Mouse (Mus musculus) left cerebral cortex, postnatal 25 days (tissue): ENCODE data around the gene Ctsa. TPM values are rescaled to one million over a fixed set of nuclear protein-coding genes. Genes with fewer than 3 reads are reported as not detected.
A peak's percentile ranks its signal among the peaks of the same experiment; 100 is the strongest.
"Not testable (repeated sequence)": the region's sequence is repeated elsewhere in the genome, so short reads cannot be mapped to it uniquely, and the experiment has no call there.

ENCODE experiments used
- DNase-seq, 2 experiments: peaks; one replicate each; pipeline ENCODE4 v3.0.0; 2022; ENCODE audit warnings: low spot score in 2 of 2, mixed read lengths in 1 of 2
- intact Hi-C: fragments of 180-260 bp; cut with DNase I; formaldehyde crosslinking; loops from one replicate; pipeline ENCODE4 v1.15.1; 2025
- total RNA-seq, 2 experiments: library from RNA; stranded (reverse); gene quantifications; 2 replicates each; pipeline ENCODE4 v1.2.3; 2021

Gene Ctsa
- total RNA-seq, 2 experiments from 2014 or later, result 86.2 to 102 TPM

DNA sequence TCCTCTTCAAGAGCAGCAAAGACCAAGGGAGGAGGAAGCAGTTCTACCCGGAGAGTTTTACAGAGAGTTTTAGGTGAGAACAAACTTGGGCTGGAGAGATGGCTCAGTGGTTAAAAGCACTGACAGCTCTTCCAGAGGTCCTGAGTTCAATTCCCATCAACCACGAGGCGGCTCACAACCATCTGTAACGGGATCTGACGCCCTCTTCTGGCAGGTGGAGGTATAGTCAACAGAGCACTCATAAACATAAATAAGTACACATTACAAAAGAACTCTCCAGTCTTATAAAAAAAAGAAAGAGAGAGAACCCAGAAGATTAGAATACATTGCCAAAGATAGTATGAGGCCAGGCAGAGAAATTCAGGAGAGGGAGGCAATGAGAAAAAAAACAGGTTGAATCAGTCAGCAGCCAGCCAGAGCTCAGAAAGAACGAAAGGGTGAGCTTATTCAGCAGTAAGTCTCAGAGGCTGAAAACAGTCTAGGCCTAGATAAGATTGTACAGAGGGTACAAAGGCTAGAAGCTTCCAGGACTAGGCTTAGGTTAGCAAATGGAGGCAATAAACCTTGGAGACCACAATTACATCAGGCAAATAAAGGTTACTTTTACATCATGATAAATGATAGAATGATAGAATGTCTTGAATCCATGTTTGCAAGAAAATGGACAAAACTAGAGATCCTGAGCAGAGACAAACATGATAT, 39.1 kb downstream of the Ctsa start:
- intact Hi-C loops, result no loop called here
- DNase-seq, result no peak

DNA sequence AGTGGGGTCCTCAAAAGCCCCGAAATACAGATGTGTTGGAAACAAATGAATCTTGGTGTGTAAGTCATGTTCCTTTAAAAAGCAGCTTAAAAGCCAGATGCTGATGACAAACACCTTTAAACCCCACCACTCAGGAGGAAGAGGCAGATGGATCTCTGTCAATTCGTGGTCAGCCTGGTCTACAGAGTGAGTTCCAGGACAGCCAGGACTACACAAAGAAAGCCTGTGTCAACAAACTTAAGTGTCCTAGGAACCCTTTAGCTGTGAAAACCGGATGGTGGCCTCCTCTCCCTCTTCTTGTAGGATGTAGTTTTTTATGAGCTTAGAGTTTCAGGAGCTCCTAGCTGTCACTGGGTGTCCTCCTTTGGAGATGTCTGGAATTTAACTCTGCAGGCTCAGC, 40.9 kb downstream of the Ctsa start:
- DNase-seq, result no peak
- intact Hi-C loops, result no loop called here

DNA sequence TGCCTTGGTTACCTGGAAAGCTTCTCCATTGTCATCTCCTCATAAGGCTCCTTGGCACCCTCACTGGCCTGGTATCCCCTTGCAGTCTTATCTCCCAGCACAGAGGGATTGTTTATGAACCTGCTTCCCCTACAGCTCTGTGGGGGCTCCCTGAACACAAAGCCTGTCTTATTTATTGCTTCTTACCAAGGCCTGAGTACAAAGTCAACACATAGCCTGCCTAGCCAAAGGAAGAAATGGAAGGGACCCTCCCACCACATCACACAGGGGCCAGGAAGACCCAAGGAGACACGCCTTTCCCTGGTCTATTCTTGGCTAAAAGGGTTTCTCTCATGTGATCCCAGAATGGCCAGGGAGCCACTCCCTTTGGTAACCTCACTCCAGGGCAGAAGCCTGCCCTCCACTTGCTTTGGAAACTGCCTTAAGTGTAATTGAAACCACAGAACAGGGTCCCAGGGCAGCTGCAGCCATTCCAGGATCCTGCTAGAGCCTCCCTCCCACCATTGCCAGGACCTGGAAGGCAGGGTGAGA, 41.6 kb downstream of the Ctsa start:
- no peak for DNase-seq
- intact Hi-C loops, result no loop called here

DNA sequence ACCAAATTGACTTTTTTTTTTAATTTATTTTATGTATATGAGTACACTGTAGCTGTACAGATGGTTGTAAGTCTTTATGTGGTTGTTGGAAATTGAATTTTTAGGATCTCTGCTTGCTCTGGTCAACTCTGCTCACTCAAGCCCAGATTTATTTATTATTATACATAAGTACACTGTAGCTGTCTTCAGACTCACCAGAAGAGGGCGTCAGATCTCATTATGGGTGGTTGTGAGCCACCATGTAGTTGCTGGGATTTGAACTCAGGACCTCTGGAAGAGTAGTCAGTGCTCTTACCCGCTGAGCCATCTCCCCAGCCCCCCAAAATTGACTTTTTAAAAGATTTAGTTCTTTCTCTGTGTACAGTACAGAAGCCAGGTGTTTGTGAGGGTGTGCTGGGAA, 43.0 kb downstream of the Ctsa start:
- intact Hi-C loops, DNase-seq: not testable (repeated sequence)

DNA sequence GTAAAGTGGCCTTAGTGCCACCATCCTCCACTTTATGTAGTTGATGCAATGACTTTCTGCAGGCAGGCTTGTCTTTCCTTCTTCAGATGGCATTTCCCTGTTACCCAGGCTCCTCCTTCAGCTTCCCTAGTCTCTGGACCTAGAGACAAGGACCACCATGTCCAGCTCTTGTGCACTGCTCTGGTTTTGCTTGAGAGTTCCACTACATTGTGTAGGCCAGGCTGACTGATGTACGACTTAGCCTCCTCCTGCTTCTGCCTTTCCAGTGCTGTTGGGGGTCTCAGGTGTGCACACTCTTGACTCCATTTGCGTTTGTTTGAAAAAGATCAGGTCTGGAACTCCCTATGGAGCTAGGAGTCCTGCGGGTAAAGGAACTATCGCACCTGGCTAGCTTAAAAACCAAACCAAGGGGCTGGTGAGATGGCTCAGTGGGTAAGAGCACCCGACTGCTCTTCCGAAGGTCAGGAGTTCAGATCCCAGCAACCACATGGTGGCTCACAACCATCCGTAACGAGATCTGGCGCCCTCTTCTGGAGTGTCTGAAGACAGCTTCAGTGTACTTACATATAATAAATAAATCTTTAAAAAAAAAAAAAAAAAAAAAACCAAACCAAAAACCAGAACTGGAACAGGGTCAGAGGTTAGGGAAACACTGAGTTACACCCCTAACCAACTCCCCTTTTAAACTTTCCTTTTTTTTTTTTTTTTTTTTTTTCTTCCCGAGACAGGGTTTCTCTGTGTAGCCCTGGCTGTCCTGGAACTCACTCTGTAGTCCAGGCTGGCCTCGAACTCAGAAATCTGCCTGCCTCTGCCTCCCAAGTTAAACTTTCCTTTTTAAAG, 44.9 kb downstream of the Ctsa start:
- DNase-seq, intact Hi-C loops: not testable (repeated sequence)

DNA sequence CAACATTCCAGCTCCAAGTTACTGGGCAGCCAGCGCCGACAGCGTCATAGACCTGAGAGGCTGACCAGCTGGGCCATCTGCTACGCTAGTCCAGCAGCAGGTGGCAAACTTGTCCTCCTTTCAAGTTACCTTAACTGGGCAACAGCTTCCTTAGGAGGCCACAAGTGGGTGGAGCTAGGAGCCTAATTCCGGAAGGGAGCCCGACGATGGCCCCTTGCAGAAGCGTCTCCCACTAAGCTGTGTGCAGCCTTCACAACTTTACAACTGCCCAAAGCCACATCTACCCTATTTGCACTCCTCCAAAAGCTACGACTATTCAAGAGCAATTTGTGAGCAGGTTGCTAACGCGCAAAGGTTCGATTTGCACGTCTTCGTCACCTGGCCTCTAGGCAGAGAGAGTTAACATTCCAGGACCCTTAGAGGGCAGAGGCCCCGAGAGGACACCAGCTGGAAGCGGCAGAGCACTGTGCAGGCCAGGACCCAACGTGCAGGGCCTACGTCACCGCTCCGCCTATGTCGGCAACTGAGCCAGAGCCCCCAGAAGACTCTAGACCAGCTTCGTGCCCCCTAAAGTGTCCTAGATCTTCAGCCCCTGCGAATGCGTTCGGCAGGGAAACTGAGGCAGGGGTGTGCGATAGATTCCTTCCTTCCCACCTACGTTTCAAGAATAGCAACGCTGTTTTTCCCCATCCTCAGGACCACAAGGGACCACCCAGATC, 46.0 kb downstream of the Ctsa start:
- intact Hi-C loops, result loop anchor here (1.0 kb wide), 2 partner anchors 33 to 45 kb away; partner anchors contain the start of genes Neurl2 and Zfp335
- DNase-seq, result peak in 1 of 2 experiments; percentile 58

DNA sequence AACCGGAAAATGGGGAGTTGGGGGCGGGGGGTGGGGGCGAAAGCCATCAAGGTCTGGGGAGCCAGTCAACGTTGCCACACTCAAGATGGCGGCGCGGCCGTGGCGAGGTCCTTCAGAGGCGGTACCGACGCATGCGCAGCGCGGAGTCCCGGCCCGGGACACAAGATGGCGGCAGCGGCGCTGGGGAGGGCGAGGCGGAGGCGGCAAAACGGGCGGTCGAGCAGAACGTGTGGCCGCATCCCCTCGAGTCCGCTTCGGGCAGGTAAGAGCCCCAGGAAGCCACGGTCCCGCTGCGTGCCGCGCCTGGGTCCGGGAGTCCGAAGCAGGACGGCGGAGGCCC, 46.5 kb downstream of the Ctsa start, which contains the start of gene Pcif1:
Gene Pcif1 (plus strand): TSS at position 77 of the 340 bp plus-strand sequence.
- DNase-seq, result peak; percentile 90 to 92
- intact Hi-C loops, result loop anchor here (1.0 kb wide), 2 partner anchors 32 to 46 kb away; partner anchors contain the start of genes Neurl2 and Zfp335

DNA sequence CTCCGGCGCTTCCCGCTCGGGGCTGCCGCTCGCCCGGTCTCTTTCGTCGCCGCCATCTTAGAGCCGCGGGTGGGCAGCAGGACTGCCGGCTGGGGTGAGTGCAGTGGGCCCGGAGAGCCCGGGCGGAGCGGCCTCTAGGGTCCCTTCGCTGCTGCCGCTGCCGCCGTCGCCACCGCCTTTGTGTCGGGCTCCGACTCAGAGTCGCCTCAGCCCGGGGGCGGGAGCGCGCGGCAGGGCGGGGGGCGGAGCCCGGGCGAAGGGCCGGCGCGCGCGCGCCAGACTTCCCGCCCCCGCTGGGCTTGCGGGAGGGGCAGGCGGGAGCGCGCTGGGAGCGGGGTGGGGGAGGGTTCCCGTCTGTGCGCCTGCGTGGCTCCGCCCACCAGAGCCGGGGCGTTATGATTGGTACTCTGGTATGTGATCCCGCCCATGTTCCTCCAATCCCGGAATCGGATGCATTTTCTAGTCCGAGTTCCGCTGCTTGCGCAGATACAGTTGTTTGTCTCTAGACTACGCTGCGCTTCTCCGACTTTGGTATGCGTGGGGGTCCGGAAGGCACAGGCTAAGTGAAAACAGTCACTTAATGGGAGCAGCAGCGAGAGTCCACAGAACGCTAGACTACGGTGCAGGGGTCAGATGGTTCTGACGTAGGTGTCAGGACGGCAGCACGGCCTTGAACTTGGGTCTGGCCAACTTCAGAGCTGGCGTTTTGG, 47.0 kb downstream of the Ctsa start:
- intact Hi-C loops, result loop anchor here (1.0 kb wide), 2 partner anchors 32 to 46 kb away; partner anchors contain the start of genes Neurl2 and Zfp335
- DNase-seq, result peak; percentile 92 to 97

DNA sequence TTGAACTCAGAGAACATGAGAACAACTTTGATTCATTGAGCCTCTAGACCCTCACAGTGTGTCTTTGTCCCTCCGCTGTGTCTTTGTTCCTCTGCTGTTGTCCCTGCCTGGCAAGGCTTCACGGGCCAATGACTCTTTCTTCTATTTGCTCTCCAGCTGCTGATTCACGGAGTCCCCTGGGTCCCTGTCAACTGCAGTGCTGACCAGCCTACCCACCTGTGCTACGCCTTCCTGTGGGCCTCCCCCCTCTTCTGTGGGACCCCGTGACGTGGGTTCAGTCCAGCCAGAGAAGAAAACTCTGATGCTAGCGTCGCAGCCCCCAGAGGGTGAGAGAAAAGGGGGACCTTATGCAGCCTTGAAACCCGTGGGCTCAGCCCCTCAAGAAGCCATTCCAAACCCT, 49.9 kb downstream of the Ctsa start:
- no peak for DNase-seq
- intact Hi-C loops, result no loop called here

DNA sequence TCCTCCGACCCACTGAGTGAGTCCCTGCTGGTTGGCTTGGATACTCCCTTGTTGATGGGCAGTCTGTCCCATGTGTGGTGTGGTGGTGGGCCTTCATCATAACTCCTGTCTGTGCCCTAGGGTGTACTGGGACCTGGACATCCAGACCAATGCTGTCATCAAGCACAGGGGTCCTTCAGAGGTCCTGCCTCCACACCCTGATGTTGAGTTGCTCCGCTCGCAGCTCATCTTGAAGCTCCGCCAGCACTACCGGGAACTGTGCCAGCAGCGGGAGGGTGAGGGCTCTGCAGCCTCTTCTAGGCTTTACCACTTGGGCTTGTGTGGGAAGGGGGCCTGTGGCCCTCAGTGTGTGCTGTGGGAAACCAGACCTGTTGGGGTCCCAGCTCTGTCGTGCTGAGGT, 53.1 kb downstream of the Ctsa start:
- intact Hi-C loops, result no loop called here
- peak; percentile 79 to 86 for DNase-seq

DNA sequence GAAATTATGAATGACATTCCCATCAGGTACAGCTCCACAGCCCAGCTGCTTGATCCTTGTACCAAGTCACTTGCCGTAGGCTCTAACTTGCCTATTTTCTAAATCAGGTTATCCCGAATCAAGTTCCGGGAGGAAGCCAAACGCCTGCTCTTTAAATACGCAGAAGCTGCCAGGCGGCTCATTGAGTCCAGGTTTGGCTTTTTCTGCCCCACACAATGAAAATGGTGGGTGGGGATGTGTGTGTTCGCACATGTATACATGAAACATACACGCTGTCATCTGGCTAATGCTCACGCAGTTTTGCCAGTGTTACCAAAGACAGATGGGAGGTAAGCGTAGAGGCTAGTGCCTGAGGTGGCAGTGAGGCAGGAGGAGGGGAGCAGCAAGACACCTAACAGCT, 53.9 kb downstream of the Ctsa start:
- intact Hi-C loops, result no loop called here
- DNase-seq, result peak in 1 of 2 experiments; percentile 51

DNA sequence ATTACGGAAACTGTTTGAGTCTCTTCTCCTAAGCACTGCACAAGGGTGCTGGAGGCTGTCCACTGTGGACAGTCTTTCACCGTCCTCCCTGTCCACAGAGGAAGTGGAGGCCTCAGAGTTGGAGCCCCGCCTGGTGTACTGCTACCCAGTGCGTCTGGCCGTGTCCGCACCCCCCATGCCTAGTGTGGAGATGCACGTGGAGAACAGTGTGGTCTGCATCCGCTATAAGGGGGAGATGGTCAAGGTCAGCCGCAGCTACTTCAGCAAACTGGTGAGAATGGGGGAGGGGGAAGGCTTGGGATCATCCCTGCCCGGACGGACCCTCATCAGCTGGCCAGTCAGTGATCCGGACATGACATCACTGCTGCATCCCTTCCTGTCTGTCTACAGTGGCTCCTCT, 56.3 kb downstream of the Ctsa start:
- DNase-seq, result no peak
- intact Hi-C loops, result no loop called here

DNA sequence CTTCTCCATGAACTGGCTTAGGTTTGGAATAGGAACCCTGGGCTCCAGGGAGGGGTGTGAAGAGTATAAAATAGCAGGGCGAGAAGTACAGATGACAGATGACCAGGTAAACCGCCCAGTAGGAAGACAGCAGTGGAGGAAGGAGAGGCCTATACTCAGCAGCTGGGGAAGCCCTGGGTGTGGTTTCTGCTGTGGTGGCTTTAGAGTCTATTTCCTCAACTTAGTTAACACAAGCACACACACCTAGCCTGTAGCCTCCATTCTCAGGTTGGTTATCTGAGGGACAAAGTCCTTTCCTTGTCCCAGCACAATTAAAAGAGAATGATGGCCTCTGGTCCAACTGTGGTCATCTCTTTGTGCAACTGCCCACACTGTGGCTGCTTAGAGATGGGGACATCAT, 57.3 kb downstream of the Ctsa start:
- intact Hi-C loops, result no loop called here
- no peak for DNase-seq

Other genes with a start within 250 kb of the Ctsa start
- gene Wfdc6a, start 247.4 kb upstream of the Ctsa start, total RNA-seq, result under 1 TPM in 1 of 2 experiments, not detected in 1; 0.46 TPM
- not detected for gene Eppin, start 239.3 kb upstream of the Ctsa start, total RNA-seq
- not detected for gene Wfdc6b, start 219.4 kb upstream of the Ctsa start, total RNA-seq
- gene Wfdc8, start 219.2 kb upstream of the Ctsa start, total RNA-seq, result not detected
- gene Wfdc16, start 194.1 kb upstream of the Ctsa start, total RNA-seq, result not detected
- not detected for gene Wfdc10, start 176.8 kb upstream of the Ctsa start, total RNA-seq
- gene Wfdc9, start 176.3 kb upstream of the Ctsa start, total RNA-seq, result not detected
- not detected for gene Wfdc11, start 158.8 kb upstream of the Ctsa start, total RNA-seq
- gene Wfdc13, start 147.8 kb upstream of the Ctsa start, total RNA-seq, result not detected
- gene Spint4, start 134.4 kb upstream of the Ctsa start, total RNA-seq, result not detected
- gene Spint5, start 117.6 kb upstream of the Ctsa start, total RNA-seq, result not detected
- 1 to 10 TPM; 1.6 to 1.9 TPM for gene Wfdc3, start 86.9 kb upstream of the Ctsa start, total RNA-seq
- 10 to 100 TPM; 36.6 to 39.3 TPM for gene Dnttip1, start 86.9 kb upstream of the Ctsa start, total RNA-seq
- gene Ube2c, start 63.0 kb upstream of the Ctsa start, total RNA-seq, result under 1 TPM; 0.60 to 0.89 TPM
- not detected for gene Tnnc2, start 52.9 kb upstream of the Ctsa start, total RNA-seq
- gene Snx21, start 47.0 kb upstream of the Ctsa start, total RNA-seq, result 10 to 100 TPM; 49.6 to 57.6 TPM
- 10 to 100 TPM; 22.4 to 29.7 TPM for gene Acot8, start 28.0 kb upstream of the Ctsa start, total RNA-seq
- 1 to 10 TPM; 8.8 to 9.6 TPM for gene Zswim3, start 27.8 kb upstream of the Ctsa start, total RNA-seq
- gene Zswim1, start 10.2 kb upstream of the Ctsa start, total RNA-seq, result 10 to 100 TPM; 20.8 to 21.6 TPM
- gene Spata25, start 4.3 kb upstream of the Ctsa start, total RNA-seq, result not detected
- 1 to 10 TPM; 2.2 to 4.0 TPM for gene Neurl2, start 583 bp downstream of the Ctsa start, total RNA-seq
- 10 to 100 TPM; 77.5 to 82.0 TPM for gene Pltp, start 24.8 kb downstream of the Ctsa start, total RNA-seq
- 10 to 100 TPM; 36.8 to 39.8 TPM for gene Pcif1, start 46.4 kb downstream of the Ctsa start, total RNA-seq
- 10 to 100 TPM; 24.3 TPM for gene Zfp335, start 78.9 kb downstream of the Ctsa start, total RNA-seq
- 1 to 10 TPM; 1.9 to 2.0 TPM for gene Mmp9, start 107.9 kb downstream of the Ctsa start, total RNA-seq
- gene Slc12a5, start 127.9 kb downstream of the Ctsa start, total RNA-seq, result 100 to 1,000 TPM; 546 to 551 TPM
- 10 to 100 TPM; 53.8 to 56.3 TPM for gene Ncoa5, start 202.0 kb downstream of the Ctsa start, total RNA-seq
- gene Cd40, start 222.8 kb downstream of the Ctsa start, total RNA-seq, result 1 to 10 TPM in 1 of 2 experiments, under 1 TPM in 1; 0.60 to 1.5 TPM